Mouse (Mus musculus) T-helper 17 cell (primary cell): ENCODE results near the gene Dnah7c.
"Not testable (repeated sequence)": the region's sequence is repeated elsewhere in the genome, so short reads cannot be mapped to it uniquely, and the experiment has no call there.

ENCODE experiments used
- in situ Hi-C, 2 experiments: fragments of 300-600 bp; cut with MboI, MseI; formaldehyde crosslinking; loops; 1 replicate in 1 of 2; 2 replicates in 1 of 2; pipeline ENCODE4 v1.15.1; 2025; ENCODE audit warnings: high pct_unique_total_duplicates in 2 of 2

Gene Dnah7c

GRCm38 (mm10) chr1:46425137-46425925 is at the start of gene Dnah7c:
TSS of gene Dnah7c (plus strand) at chr1:46425592.
- in situ Hi-C loops, result loop anchor here in 1 of 2 experiments (5.0 kb wide), 1 partner anchor 107 kb away; no protein-coding TSS in a partner anchor

- in situ Hi-C loops, result not testable (repeated sequence)
Measured at GRCm38 (mm10) chr1:46380641-46381040, 44.8 kb upstream of the Dnah7c start.

GRCm38 (mm10) chr1:46394681-46395297 is 30.6 kb upstream of the Dnah7c start:
- in situ Hi-C loops, result not testable (repeated sequence)

- in situ Hi-C loops, result loop anchor here (25.0 kb wide), 1 partner anchor 571 kb away; no protein-coding TSS in a partner anchor
Measured at GRCm38 (mm10) chr1:46408324-46409115, 16.9 kb upstream of the Dnah7c start.

GRCm38 (mm10) chr1:46414798-46415197 is 10.6 kb upstream of the Dnah7c start:
- in situ Hi-C loops, result loop anchor here (25.0 kb wide), 1 partner anchor 577 kb away; no protein-coding TSS in a partner anchor

- in situ Hi-C loops, result loop anchor here (25.0 kb wide), 1 partner anchor 580 kb away; no protein-coding TSS in a partner anchor
Measured at GRCm38 (mm10) chr1:46416946-46417345, 8.4 kb upstream of the Dnah7c start.

- in situ Hi-C loops, result loop anchor here (25.0 kb wide), 1 partner anchor 582 kb away; no protein-coding TSS in a partner anchor
Measured at GRCm38 (mm10) chr1:46418966-46419365, 6.4 kb upstream of the Dnah7c start.

GRCm38 (mm10) chr1:46428401-46428800 is 3.0 kb downstream of the Dnah7c start:
- in situ Hi-C loops, result loop anchor here in 1 of 2 experiments (5.0 kb wide), 1 partner anchor 104 kb away; no protein-coding TSS in a partner anchor

GRCm38 (mm10) chr1:46514671-46515070 is 89.3 kb downstream of the Dnah7c start:
- in situ Hi-C loops, result not testable (repeated sequence)

- in situ Hi-C loops, result loop anchor here (5.0 kb wide), 2 partner anchors 389 to 394 kb away; no protein-coding TSS in a partner anchor
Measured at GRCm38 (mm10) chr1:46521032-46521431, 95.6 kb downstream of the Dnah7c start.

- in situ Hi-C loops, result not testable (repeated sequence)
Measured at GRCm38 (mm10) chr1:46526537-46526936, 101.1 kb downstream of the Dnah7c start.

GRCm38 (mm10) chr1:46544812-46545421 is 119.5 kb downstream of the Dnah7c start:
- in situ Hi-C loops, result loop anchor here in 1 of 2 experiments (5.0 to 10.0 kb wide), 2 partner anchors 72 to 1870 kb away; no protein-coding TSS in a partner anchor

GRCm38 (mm10) chr1:46580385-46580784 is 155.0 kb downstream of the Dnah7c start:
- in situ Hi-C loops, result no loop called here

GRCm38 (mm10) chr1:46593826-46594225 is 168.4 kb downstream of the Dnah7c start:
- in situ Hi-C loops, result loop anchor here in 1 of 2 experiments (10.0 kb wide), 1 partner anchor 419 kb away; no protein-coding TSS in a partner anchor

- in situ Hi-C loops, result loop anchor here in 1 of 2 experiments (10.0 kb wide), 1 partner anchor 422 kb away; no protein-coding TSS in a partner anchor
Measured at GRCm38 (mm10) chr1:46596343-46596742, 171.0 kb downstream of the Dnah7c start.

GRCm38 (mm10) chr1:46620331-46620730 is 194.9 kb downstream of the Dnah7c start:
- in situ Hi-C loops, result no loop called here

- in situ Hi-C loops, result not testable (repeated sequence)
Measured at GRCm38 (mm10) chr1:46625914-46626313, 200.5 kb downstream of the Dnah7c start.

- in situ Hi-C loops, result not testable (repeated sequence)
Measured at GRCm38 (mm10) chr1:46649821-46650220, 224.4 kb downstream of the Dnah7c start.

- in situ Hi-C loops, result not testable (repeated sequence)
Measured at GRCm38 (mm10) chr1:46652721-46653120, 227.3 kb downstream of the Dnah7c start.

- in situ Hi-C loops, result not testable (repeated sequence)
Measured at GRCm38 (mm10) chr1:46724810-46725209, 299.4 kb downstream of the Dnah7c start.

GRCm38 (mm10) chr1:46725266-46725665 is 299.9 kb downstream of the Dnah7c start:
- in situ Hi-C loops, result no loop called here
